Mouse (Mus musculus) liver, embryonic 14.5 days (tissue): ENCODE data around the gene Apba2. TPM values are rescaled to one million over a fixed set of nuclear protein-coding genes. Genes with fewer than 3 reads are reported as not detected.

ENCODE experiments used
- ATAC-seq: fragments of 200-750 bp; cut with Nextera tagmentation; 2 replicates; pipeline ENCODE4 v1.8.0; 2017; ENCODE audit warnings: moderate number of reproducible peaks, mild to moderate bottlenecking, moderate library complexity; ENCODE audit not compliant: insufficient read depth
- DNase-seq, 3 experiments: peaks; one replicate each; pipeline ENCODE4 v3.0.0-alpha.2; 2012 to 2013; ENCODE audit warnings: low read depth in 3 of 3, low spot score in 3 of 3
- H3K27ac ChIP-seq: fragments of 300-500 bp; sonication (generic); 2 replicates; pipeline ENCODE4 v1.5.1; 2014; ENCODE audit warnings: moderate library complexity, mild to moderate bottlenecking, control low read depth, inconsistent platforms
- H3K27me3 ChIP-seq: fragments of 300-500 bp; sonication (generic); 2 replicates; pipeline ENCODE4 v1.6.1; 2014; ENCODE audit warnings: mild to moderate bottlenecking, low read length, moderate library complexity; ENCODE audit not compliant: control insufficient read depth, insufficient read depth
- H3K36me3 ChIP-seq: fragments of 300-500 bp; sonication (generic); replicated peaks from 2 replicates; pipeline ENCODE4 v1.6.1; 2014; ENCODE audit warnings: low read depth; ENCODE audit not compliant: control insufficient read depth, insufficient read depth
- H3K4me1 ChIP-seq, 2 experiments: fragments of 200-500 bp in 1 of 2; fragments of 300-500 bp in 1 of 2; sonication (generic) in 1 of 2; replicated peaks; 2 replicates each; pipeline ENCODE4 v1.6.1; 2012 to 2014; ENCODE audit warnings: antibody characterized with exemption in 1 of 2, inconsistent platforms in 1 of 2, low read length in 1 of 2; ENCODE audit not compliant: control insufficient read depth in 2 of 2, insufficient read depth in 2 of 2
- H3K4me2 ChIP-seq: fragments of 300-500 bp; sonication (generic); 2 replicates; pipeline ENCODE4 v1.6.1; 2014; ENCODE audit warnings: low read depth, mild to moderate bottlenecking, control low read depth, moderate library complexity
- H3K4me3 ChIP-seq, 2 experiments: fragments of 200-500 bp in 1 of 2; fragments of 300-500 bp in 1 of 2; sonication (generic) in 1 of 2; 2 replicates each; pipeline ENCODE4 v1.5.1; 2012 to 2014; ENCODE audit warnings: low read depth in 2 of 2, low read length in 2 of 2, mild to moderate bottlenecking in 2 of 2, control low read depth in 1 of 2, inconsistent platforms in 1 of 2, moderate library complexity in 1 of 2; ENCODE audit not compliant: insufficient read depth in 1 of 2
- H3K9ac ChIP-seq: fragments of 300-500 bp; sonication (generic); replicated peaks from 2 replicates; pipeline ENCODE4 v1.6.1; 2014; ENCODE audit warnings: mild to moderate bottlenecking, control low read depth, moderate library complexity
- H3K9me3 ChIP-seq: fragments of 300-500 bp; sonication (generic); 2 replicates; pipeline ENCODE4 v1.6.1; 2016; ENCODE audit warnings: low read length, mixed read lengths; ENCODE audit not compliant: control insufficient read depth
- CTCF ChIP-seq: IDR thresholded peaks from 2 replicates; pipeline ENCODE4 v1.5.1; 2016; ENCODE audit warnings: antibody characterized with exemption, low read depth, control low read depth
- EP300 ChIP-seq: IDR thresholded peaks from 2 replicates; pipeline ENCODE4 v1.6.1; 2016; ENCODE audit warnings: antibody characterized with exemption, low read depth
- whole genome bisulfite sequencing: fragments of 180-500 bp; shearing (Covaris S2); extraction: QIAGEN DNeasy Blood & Tissue Kit; methylation state at CpG from one replicate; pipeline ENCODE4 v1.1.7; 2014; ENCODE audit not compliant: insufficient replicate concordance; 5-methylcytosine and 5-hydroxymethylcytosine counted together
- polyA plus RNA-seq, 2 experiments: library from polyadenylated mRNA; depleted of rRNA in 1 of 2; stranded (reverse) in 1 of 2; unstranded in 1 of 2; fragments of >200 nt; fragmentation: Nextera tagmentation in 1 of 2; extraction: Ambion mirVana in 1 of 2; gene quantifications; 2 replicates each; pipeline versions ENCODE4 v1.2.1 to v1.2.3; 2012 to 2014

Apba2 gene
- polyA plus RNA-seq, 2 experiments = 0.02 TPM; not detected in 1

DNA sequence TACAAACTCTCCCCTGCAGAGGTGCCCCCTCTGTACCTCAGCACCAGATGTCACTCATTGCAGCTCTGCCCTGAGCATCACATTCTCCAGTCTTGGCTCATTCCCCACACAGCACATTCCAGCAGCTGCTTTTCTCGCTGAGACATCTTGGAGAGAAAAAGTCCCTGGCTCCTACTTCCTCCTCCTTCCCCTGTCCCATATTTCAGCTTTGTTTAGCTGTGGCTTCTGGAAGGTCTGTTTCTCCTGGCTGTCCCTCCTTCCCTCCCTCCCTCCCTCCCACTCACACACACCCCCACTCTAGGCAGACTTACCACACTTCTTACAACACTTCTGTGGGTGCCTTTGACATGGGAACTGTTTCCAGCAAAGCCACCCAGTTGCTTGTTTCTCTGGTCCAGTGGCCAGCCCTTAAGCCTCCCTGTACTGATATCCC is 75.0 kb downstream of the Apba2 start:
- Histone ChIP-seq H3K9me3 (no peaks in the 10 kb centered on the region), H3K27me3 (no peaks in the 10 kb centered on the region), H3K27ac (no peak overlapping the region), H3K4me2 (no peak overlapping the region), H3K9ac (no peak overlapping the region), H3K4me3 (no peak overlapping the region), H3K4me1 (no peaks in the 10 kb centered on the region), H3K36me3 (no peaks in the 10 kb centered on the region)
- DNase-seq = no peak
- WGBS = 25% methylated on average over 1 of the region's 1 CpGs
- TF ChIP-seq CTCF = no peak
- TF ChIP-seq EP300 = no peak
- ATAC-seq = no peak

- no peaks in the 10 kb centered on the region for H3K36me3 ChIP-seq
- ATAC-seq = no peak
Measured at GRCm38 (mm10) chr7:64578176-64578575, 76.7 kb downstream of the Apba2 start.

GRCm38 (mm10) chr7:64579887-64580286 is 78.4 kb downstream of the Apba2 start:
- TF ChIP-seq CTCF = no peak
- TF ChIP-seq EP300 = no peak
- DNase-seq (no peak), ATAC-seq (no peak)
- no peaks in the 10 kb centered on the region for H3K4me1 ChIP-seq
- no peak overlapping the region for H3K4me3 ChIP-seq
- H3K27ac ChIP-seq = no peak overlapping the region
- no peaks in the 10 kb centered on the region for H3K9me3 ChIP-seq
- no peak overlapping the region for H3K9ac ChIP-seq
- no peak overlapping the region for H3K4me2 ChIP-seq
- WGBS = 61% methylated on average over 4 of the region's 4 CpGs
- H3K27me3 ChIP-seq = no peaks in the 10 kb centered on the region
- no peaks in the 10 kb centered on the region for H3K36me3 ChIP-seq

More at GRCm38 (mm10) chr7:64578176-64578575, 76.7 kb downstream of the Apba2 start:
- WGBS = 60% methylated on average over 6 of the region's 6 CpGs
- Histone ChIP-seq H3K4me3 (no peak overlapping the region), H3K27me3 (no peaks in the 10 kb centered on the region), H3K9me3 (no peaks in the 10 kb centered on the region), H3K27ac (no peak overlapping the region), H3K4me2 (no peak overlapping the region), H3K4me1 (no peaks in the 10 kb centered on the region), H3K9ac (no peak overlapping the region)
- DNase-seq = no peak
- no peak for TF ChIP-seq CTCF
- TF ChIP-seq EP300 = no peak

GRCm38 (mm10) chr7:64580293-64580692 is 78.8 kb downstream of the Apba2 start:
- TF ChIP-seq CTCF (no peak), EP300 (no peak)
- no peaks in the 10 kb centered on the region for H3K9me3 ChIP-seq
- no peak overlapping the region for H3K4me3 ChIP-seq
- H3K27me3 ChIP-seq = no peaks in the 10 kb centered on the region
- DNase-seq (no peak), ATAC-seq (no peak)
- H3K36me3 ChIP-seq = no peaks in the 10 kb centered on the region
- H3K4me1 ChIP-seq = no peaks in the 10 kb centered on the region
- H3K9ac ChIP-seq = no peak overlapping the region
- no peak overlapping the region for H3K27ac ChIP-seq
- H3K4me2 ChIP-seq = no peak overlapping the region
- WGBS = 57% methylated on average over 4 of the region's 4 CpGs

- Histone ChIP-seq H3K4me3 (no peak overlapping the region), H3K4me1 (no peaks in the 10 kb centered on the region), H3K4me2 (no peak overlapping the region), H3K27ac (no peak overlapping the region), H3K36me3 (no peaks in the 10 kb centered on the region), H3K27me3 (no peaks in the 10 kb centered on the region), H3K9ac (no peak overlapping the region), H3K9me3 (no peaks in the 10 kb centered on the region)
- ATAC-seq = no peak
- no peak for TF ChIP-seq CTCF
- TF ChIP-seq EP300 = no peak
- DNase-seq = no peak
- 69% methylated on average over 8 of the region's 8 CpGs for WGBS
Measured at GRCm38 (mm10) chr7:64582358-64582757, 80.9 kb downstream of the Apba2 start.
